Mouse (Mus musculus) small intestine, adult 2 months (tissue): ENCODE measurements around the gene Tnfrsf8.

ENCODE experiments used
- CTCF ChIP-seq: fragments of 200-500 bp; IDR thresholded peaks from 2 replicates; pipeline ENCODE4 v1.5.1; 2012; ENCODE audit warnings: low read depth, mild to moderate bottlenecking, control low read depth, inconsistent platforms, low read length, moderate library complexity, mixed read lengths; ENCODE audit not compliant: insufficient replicate concordance, insufficient read length; ENCODE audit errors: extremely low read depth
- POLR2A ChIP-seq: fragments of 200-500 bp; IDR thresholded peaks from 2 replicates; pipeline ENCODE4 v1.6.1; 2012; ENCODE audit warnings: low read depth, mild to moderate bottlenecking, control low read depth, inconsistent platforms, low read length, moderate library complexity

DNA sequence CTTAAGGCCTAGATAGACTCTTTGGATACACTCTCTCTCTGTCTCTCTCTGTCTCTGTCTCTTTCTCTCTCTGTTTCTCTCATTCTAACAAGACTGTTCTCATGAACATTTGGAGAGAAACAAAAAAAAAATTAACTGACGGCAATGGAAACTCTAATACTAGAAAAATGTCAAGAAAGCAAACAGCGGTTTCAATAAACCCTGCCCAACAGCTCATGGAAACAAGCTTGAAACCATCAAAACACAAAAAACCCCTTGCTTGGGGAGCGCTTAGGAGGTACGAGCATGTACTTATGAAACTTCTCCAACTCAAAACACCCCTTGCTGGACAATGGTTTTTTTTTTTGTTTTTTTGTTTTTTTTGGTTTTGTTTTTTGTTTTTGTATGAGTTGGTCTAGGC lies 30.3 kb downstream of the Tnfrsf8 start:
- TF ChIP-seq CTCF, result no peak
- no peak for TF ChIP-seq POLR2A
